Comparison of ENCODE assay signal across 9 mouse cellular contexts in genomic region chr13:59010893-59011529, GRCm38 (mm10).
DNase-seq lines count a peak whose midpoint lies in the region; ATAC-seq lines count a peak whose summit lies in the region.
"Had no signal": no experiment of that assay in that cellular context is flagged by ENCODE, and none has a peak within 500 bp of the region (broad histone marks: within the 10 kb centered on the region; RNA-seq: fewer than 3 reads in every experiment).

No protein-coding gene starts in this region.

- no peaks in the 10 kb centered on the region for H3K27me3 ChIP-seq in kidney, embryonic 15.5 days
- H3K27me3 ChIP-seq in forebrain, embryonic 11.5 days (ENCODE audit: control insufficient read depth, insufficient read depth, low read length), result no peaks in the 10 kb centered on the region
- H3K27me3 ChIP-seq in liver, embryonic 11.5 days (replicated peaks; ENCODE audit: control insufficient read depth, insufficient read depth, low read length), result no peaks in the 10 kb centered on the region

- no peaks in the 10 kb centered on the region for H3K36me3 ChIP-seq in kidney, embryonic 15.5 days
- no peaks in the 10 kb centered on the region for H3K36me3 ChIP-seq in forebrain, embryonic 11.5 days (ENCODE audit: control insufficient read depth, insufficient read depth, low read length)
- H3K36me3 ChIP-seq in liver, embryonic 11.5 days (ENCODE audit: control insufficient read depth, insufficient read depth, low read length), result no peaks in the 10 kb centered on the region
- H3K36me3 ChIP-seq: G1E had no signal

- H3K27ac ChIP-seq in kidney, embryonic 15.5 days, result peak overlapping the region; percentile 20; the same call in 1 of the 2 replicates
- peak overlapping the region; percentile 8; the same call in 1 of the 2 replicates for H3K27ac ChIP-seq in forebrain, embryonic 11.5 days (ENCODE audit: low read depth, low read length)
- no peak overlapping the region for H3K27ac ChIP-seq in liver, embryonic 11.5 days (ENCODE audit: low read depth, low read length)

- no peak overlapping the region for H3K9ac ChIP-seq in kidney, embryonic 15.5 days
- H3K9ac ChIP-seq in forebrain, embryonic 11.5 days (ENCODE audit: low read length), result peak overlapping the region; percentile 40
- no peak overlapping the region for H3K9ac ChIP-seq in liver, embryonic 11.5 days (ENCODE audit: low read depth, low read length)

- peak overlapping the region; percentile 34 for H3K4me3 ChIP-seq in kidney, embryonic 15.5 days (replicated peaks)
- peak overlapping the region; percentile 15 for H3K4me3 ChIP-seq in forebrain, embryonic 11.5 days (ENCODE audit: low read depth, low read length)
- H3K4me3 ChIP-seq in liver, embryonic 11.5 days (ENCODE audit: low read depth, low read length), result peak overlapping the region; percentile 11; the same call in 1 of the 2 replicates

- H3K4me1 ChIP-seq in kidney, embryonic 15.5 days, result peaks cover 23% of the 10 kb centered on the region
- H3K4me1 ChIP-seq in forebrain, embryonic 11.5 days (replicated peaks; ENCODE audit: control insufficient read depth, insufficient read depth, low read length), result peaks cover 13% of the 10 kb centered on the region; the same call in 1 of the 2 replicates
- 0 out of 2 replicates have a peak, but pooled peaks cover 5% of the 10 kb centered on the region for H3K4me1 ChIP-seq in liver, embryonic 11.5 days (replicated peaks; ENCODE audit: control insufficient read depth, insufficient read depth, low read length)

- peak; percentile 31; the same call in 1 of the 2 replicates for ATAC-seq in kidney, embryonic 15.5 days (replicated peaks; ENCODE audit: low FRiP score)
- peak; percentile 65 for ATAC-seq in forebrain, embryonic 11.5 days (replicated peaks; ENCODE audit: low FRiP score)
- ATAC-seq in liver, embryonic 11.5 days (replicated peaks; ENCODE audit: low FRiP score), result no peak

- DNase-seq in kidney, adult 8-10 months, result no peak
- peak; percentile 61 for DNase-seq in forebrain, embryonic 11.5 days (ENCODE audit: low spot score)
- no peak for DNase-seq in liver, embryonic 11.5 days (ENCODE audit: low spot score)
- peak; percentile 47 for DNase-seq in neural tube, embryonic 10.5 days (ENCODE audit: extremely low spot score, low spot score)
- no peak for DNase-seq in left cerebral cortex, postnatal 36 days (ENCODE audit: low spot score in 2 of 2)
- no peak for DNase-seq in adrenal gland, postnatal 4 days (ENCODE audit: low spot score in 2 of 2)
- no peak for DNase-seq in testis, postnatal 10 days (ENCODE audit: low spot score)

- WGBS in kidney, embryonic 15.5 days, result 29% methylated on average over 16 of the region's 16 CpGs
- 16% methylated on average over 16 of the region's 16 CpGs for WGBS in forebrain, embryonic 11.5 days
- 49% methylated on average over 16 of the region's 16 CpGs for WGBS in liver, embryonic 11.5 days

- no peaks in the 10 kb centered on the region for H3K9me3 ChIP-seq in kidney, embryonic 15.5 days (replicated peaks)
- H3K9me3 ChIP-seq in forebrain, embryonic 11.5 days (ENCODE audit: control insufficient read depth, low read length), result no peaks in the 10 kb centered on the region
- no peaks in the 10 kb centered on the region for H3K9me3 ChIP-seq in liver, embryonic 11.5 days (ENCODE audit: control insufficient read depth, low read length)

- intact Hi-C loops in left cerebral cortex, postnatal 36 days (cut with DNase I), result no loop called here

- H3K4me2 ChIP-seq in kidney, embryonic 15.5 days, result peak overlapping the region; percentile 66
- H3K4me2 ChIP-seq in forebrain, embryonic 11.5 days (ENCODE audit: low read depth, low read length, severe bottlenecking), result peak overlapping the region; percentile 62
- peak overlapping the region; percentile 58 for H3K4me2 ChIP-seq in liver, embryonic 11.5 days

Comparison
In these comparisons a context has a peak if more than half of its experiments do, and no peak if none do; other contexts are left out.
1. DNase-seq: peak in forebrain, embryonic 11.5 days (single experiment) and neural tube, embryonic 10.5 days (single experiment); none in kidney, adult 8-10 months (0 of 2), liver, embryonic 11.5 days (single experiment), left cerebral cortex, postnatal 36 days (0 of 2), adrenal gland, postnatal 4 days (0 of 2) and testis, postnatal 10 days (single experiment).
2. Peak in every context shown above with its lines, with median percentiles within 50 percentile points of each other: H3K4me2 ChIP-seq and H3K4me3 ChIP-seq.